ENCODE assay signal across 8 mouse cellular contexts in genomic region chr19:56722711-56723330, GRCm38 (mm10). TPM values are rescaled to one million over a fixed set of nuclear protein-coding genes. Genes with fewer than 3 reads are reported as not detected.
A peak's percentile ranks its signal among the peaks of the same experiment; 100 is the strongest.
DNase-seq lines count a peak whose midpoint lies in the region; ATAC-seq and TF ChIP-seq lines count a peak whose summit lies in the region.

No protein-coding gene starts in this region.

- no peaks in the 10 kb centered on the region for H3K36me3 ChIP-seq in liver, adult 2 months (ENCODE audit: control insufficient read depth, insufficient read depth, low read length)
- H3K36me3 ChIP-seq in heart, postnatal 0 days (replicated peaks; ENCODE audit: control insufficient read depth, insufficient read depth, low read length): no peaks in the 10 kb centered on the region
- no peaks in the 10 kb centered on the region for H3K36me3 ChIP-seq in midbrain, embryonic 12.5 days
- no peaks in the 10 kb centered on the region for H3K36me3 ChIP-seq in stomach, postnatal 0 days (ENCODE audit: control insufficient read depth, insufficient read depth, low read length)

- peak; percentile 22; the same call in 1 of the 2 replicates for ATAC-seq in heart, postnatal 0 days (ENCODE audit: insufficient read depth, low read depth)
- ATAC-seq in midbrain, embryonic 12.5 days (ENCODE audit: low FRiP score, low read depth): peak; percentile 47; the same call in 1 of the 2 replicates
- ATAC-seq in stomach, postnatal 0 days (ENCODE audit: low FRiP score, low TSS enrichment): 0 out of 2 replicates have a peak, but pooled peaks have one; percentile 19

- H3K4me1 ChIP-seq in liver, adult 2 months (ENCODE audit: control insufficient read depth, insufficient read depth, low read length): no peaks in the 10 kb centered on the region
- peaks cover 3% of the 10 kb centered on the region; the same call in 1 of the 2 replicates for H3K4me1 ChIP-seq in heart, postnatal 0 days (ENCODE audit: control insufficient read depth, insufficient read depth)
- peaks cover 31% of the 10 kb centered on the region for H3K4me1 ChIP-seq in midbrain, embryonic 12.5 days
- peaks cover 8% of the 10 kb centered on the region for H3K4me1 ChIP-seq in stomach, postnatal 0 days (replicated peaks; ENCODE audit: control insufficient read depth, insufficient read depth)

- H3K9me3 ChIP-seq in heart, postnatal 0 days (replicated peaks; ENCODE audit: control insufficient read depth, low read length): no peaks in the 10 kb centered on the region
- no peaks in the 10 kb centered on the region for H3K9me3 ChIP-seq in midbrain, embryonic 12.5 days
- no peaks in the 10 kb centered on the region for H3K9me3 ChIP-seq in stomach, postnatal 0 days (ENCODE audit: control insufficient read depth, low read length)

- H3K79me2 ChIP-seq in liver, adult 2 months (ENCODE audit: control insufficient read depth, insufficient read depth, low read length): no peaks in the 10 kb centered on the region

- 4% methylated on average over 69 of the region's 69 CpGs for WGBS in liver, adult 2 months
- under 1% methylated on average over 68 of the region's 69 CpGs for WGBS in heart, postnatal 0 days
- 3% methylated on average over 69 of the region's 69 CpGs for WGBS in midbrain, embryonic 12.5 days
- 2% methylated on average over 68 of the region's 69 CpGs for WGBS in stomach, postnatal 0 days

- H3K27me3 ChIP-seq in liver, adult 2 months (ENCODE audit: control insufficient read depth, insufficient read depth, low read length): peaks cover 21% of the 10 kb centered on the region
- peaks cover 19% of the 10 kb centered on the region; the same call in 1 of the 2 replicates for H3K27me3 ChIP-seq in heart, postnatal 0 days (ENCODE audit: control insufficient read depth, insufficient read depth, low read length)
- peaks cover 86% of the 10 kb centered on the region for H3K27me3 ChIP-seq in midbrain, embryonic 12.5 days
- H3K27me3 ChIP-seq in stomach, postnatal 0 days (ENCODE audit: control insufficient read depth, insufficient read depth, low read length): 0 out of 2 replicates have a peak, but pooled peaks cover 6% of the 10 kb centered on the region

- peak overlapping the region; percentile 36 for H3K9ac ChIP-seq in liver, adult 2 months (ENCODE audit: low read depth, low read length)
- H3K9ac ChIP-seq in heart, postnatal 0 days (replicated peaks; ENCODE audit: low read depth, low read length): peak overlapping the region; percentile 93
- H3K9ac ChIP-seq in midbrain, embryonic 12.5 days (replicated peaks): 0 out of 2 replicates have a peak overlapping the region, but pooled peaks have one; percentile 5
- H3K9ac ChIP-seq in stomach, postnatal 0 days (ENCODE audit: low read length): peak overlapping the region; percentile 52

- peak overlapping the region; percentile 88 for H3K4me2 ChIP-seq in heart, postnatal 0 days (ENCODE audit: low read depth, low read length)
- H3K4me2 ChIP-seq in midbrain, embryonic 12.5 days (replicated peaks): peak overlapping the region; percentile 92
- H3K4me2 ChIP-seq in stomach, postnatal 0 days (replicated peaks; ENCODE audit: low read depth): peak overlapping the region; percentile 90

- no peak for TF ChIP-seq POLR2A in liver, adult 2 months (IDR thresholded peaks at IDR 0.05; ENCODE audit: extremely low read depth, insufficient read depth, low read length)

- no peak for TF ChIP-seq EP300 in heart, postnatal 0 days (IDR thresholded peaks at IDR 0.05; ENCODE audit: low read depth)
- TF ChIP-seq EP300 in stomach, postnatal 0 days (optimal IDR thresholded peaks at IDR 0.05): no peak

- H3K4me3 ChIP-seq in liver, adult 2 months (ENCODE audit: insufficient read depth, low read depth, low read length): peak overlapping the region; percentile 27
- peak overlapping the region; percentile 86 for H3K4me3 ChIP-seq in heart, postnatal 0 days (ENCODE audit: low read depth, low read length)
- H3K4me3 ChIP-seq in midbrain, embryonic 12.5 days: peak overlapping the region; percentile 57
- peak overlapping the region; percentile 50 for H3K4me3 ChIP-seq in stomach, postnatal 0 days (ENCODE audit: low read depth, low read length)

- no peak for TF ChIP-seq CTCF in liver, adult 2 months (IDR thresholded peaks at IDR 0.05; ENCODE audit: low read depth, low read length)
- no peak for TF ChIP-seq CTCF in heart, postnatal 0 days (IDR thresholded peaks at IDR 0.05; ENCODE audit: low read depth)
- no peak for TF ChIP-seq CTCF in stomach, postnatal 0 days (IDR thresholded peaks at IDR 0.05; ENCODE audit: low read depth)

- 0 out of 2 replicates have a peak overlapping the region, but pooled peaks have one; percentile 19 for H3K27ac ChIP-seq in liver, adult 2 months (replicated peaks; ENCODE audit: insufficient read depth, low read depth, low read length)
- H3K27ac ChIP-seq in heart, postnatal 0 days (ENCODE audit: low read depth): peak overlapping the region; percentile 95
- H3K27ac ChIP-seq in midbrain, embryonic 12.5 days (replicated peaks): no peak overlapping the region
- no peak overlapping the region for H3K27ac ChIP-seq in stomach, postnatal 0 days (replicated peaks)

- intact Hi-C loops in left cerebral cortex, postnatal 36 days (cut with DNase I): loop anchor here (5.0 kb wide), 2 partner anchors 156 to 301 kb away; no protein-coding TSS in a partner anchor

- DNase-seq in liver, adult 2 months (ENCODE audit: extremely low read depth, low read depth, low spot score): no peak
- no peak for DNase-seq in liver
- DNase-seq in embryo, embryonic 9.5 days (ENCODE audit: extremely low spot score): peak; percentile 57
- no peak for DNase-seq in heart, postnatal 0 days (ENCODE audit: low spot score)
- DNase-seq in left cerebral cortex, postnatal 36 days (ENCODE audit: low spot score in 2 of 2): peak; percentile 76
- DNase-seq in stomach, postnatal 0 days (ENCODE audit: low spot score): peak; percentile 41
- no peak for DNase-seq in cerebellum, adult 9-10 months

RNA-seq across cellular contexts. Expression of gene Adrb1, which starts 0.8 kb away (rescaled TPM):
- 0.40 and 0.65 TPM in 2 replicates for total RNA-seq in liver, adult 2 months (2014; rRNA removed)
- 0.66 and 0.89 TPM in 2 replicates for polyA plus RNA-seq in liver, adult 2 months (2012; rRNA removed)
- 30.2 and 31.3 TPM in 2 replicates for total RNA-seq in heart, postnatal 0 days (2014; rRNA removed; ENCODE audit: low replicate concordance)
- 10.9 and 11.7 TPM in 2 replicates for polyA plus RNA-seq in heart, postnatal 0 days (2015; fragmentation: Nextera tagmentation; extraction: Ambion mirVana)
- 10 to 100 TPM; 43.2 to 50.9 TPM for total RNA-seq in left cerebral cortex, postnatal 36 days (2021)
- polyA plus RNA-seq in midbrain, embryonic 12.5 days (2016; fragmentation: Nextera tagmentation; extraction: Ambion mirVana): 0.34 and 0.46 TPM in 2 replicates
- 0.45 and 0.59 TPM in 2 replicates for polyA plus RNA-seq in stomach, postnatal 0 days (2015; fragmentation: Nextera tagmentation; extraction: Ambion mirVana)

Comparison
In these comparisons a context has a peak if more than half of its experiments do, and no peak if none do; other contexts are left out.
1. DNase-seq: peak in embryo, embryonic 9.5 days (single experiment), left cerebral cortex, postnatal 36 days (2 of 2) and stomach, postnatal 0 days (single experiment); none in liver, adult 2 months (single experiment), liver (single experiment), heart, postnatal 0 days (single experiment) and cerebellum, adult 9-10 months (single experiment).
2. H3K27ac ChIP-seq: peak in liver, adult 2 months (single experiment) and heart, postnatal 0 days (single experiment); none in midbrain, embryonic 12.5 days (single experiment) and stomach, postnatal 0 days (single experiment).
3. H3K4me3 ChIP-seq: peak in every context shown above with its lines; median percentile 86 in heart, postnatal 0 days; 57 in midbrain, embryonic 12.5 days; 50 in stomach, postnatal 0 days; 27 in liver, adult 2 months.
4. H3K9ac ChIP-seq: peak in every context shown above with its lines; median percentile 93 in heart, postnatal 0 days; 52 in stomach, postnatal 0 days; 36 in liver, adult 2 months; 5 in midbrain, embryonic 12.5 days.
5. Peak in every context shown above with its lines, with median percentiles within 50 percentile points of each other: ATAC-seq and H3K4me2 ChIP-seq.